23 mouse cellular contexts compared by ENCODE assay signal in genomic region chr4:55768325-55768724, GRCm38 (mm10).
DNase-seq lines count a peak whose midpoint lies in the region; ATAC-seq and TF ChIP-seq lines count a peak whose summit lies in the region.
"Had no signal": no experiment of that assay in that cellular context is flagged by ENCODE, and none has a peak within 500 bp of the region (broad histone marks: within the 10 kb centered on the region; RNA-seq: fewer than 3 reads in every experiment).

No protein-coding gene starts in this region.

- TF ChIP-seq EP300 in liver, embryonic 14.5 days (IDR thresholded peaks at IDR 0.05; ENCODE audit: low read depth): no peak

- no peaks in the 10 kb centered on the region for H3K36me3 ChIP-seq in kidney, adult 2 months (ENCODE audit: control insufficient read depth, insufficient read depth, low read length)
- H3K36me3 ChIP-seq in intestine, embryonic 16.5 days (ENCODE audit: control insufficient read depth, insufficient read depth, low read length): no peaks in the 10 kb centered on the region
- H3K36me3 ChIP-seq in liver, embryonic 14.5 days (replicated peaks; ENCODE audit: control insufficient read depth, insufficient read depth, low read depth): no peaks in the 10 kb centered on the region
- no peaks in the 10 kb centered on the region for H3K36me3 ChIP-seq in forebrain, embryonic 13.5 days (ENCODE audit: poor library complexity, severe bottlenecking)
- H3K36me3 ChIP-seq: embryonic facial prominence, embryonic 15.5 days; forebrain, embryonic 10.5 days; G1E; heart, embryonic 12.5 days; hindbrain, embryonic 10.5 days had no signal

- H3K27ac ChIP-seq in kidney, adult 2 months (ENCODE audit: insufficient read depth, low read depth, low read length): no peak overlapping the region
- H3K27ac ChIP-seq in intestine, embryonic 16.5 days (ENCODE audit: low read length): no peak overlapping the region
- H3K27ac ChIP-seq in liver, embryonic 14.5 days: no peak overlapping the region
- H3K27ac ChIP-seq in forebrain, embryonic 13.5 days: no peak overlapping the region
- H3K27ac ChIP-seq: embryonic facial prominence, embryonic 15.5 days; forebrain, embryonic 10.5 days; hindbrain, embryonic 10.5 days; hindbrain, embryonic 14.5 days had no signal

- H3K4me2 ChIP-seq in intestine, embryonic 16.5 days (ENCODE audit: low read depth, low read length): no peak overlapping the region
- no peak overlapping the region for H3K4me2 ChIP-seq in liver, embryonic 14.5 days (ENCODE audit: low read depth)
- no peak overlapping the region for H3K4me2 ChIP-seq in forebrain, embryonic 13.5 days
- H3K4me2 ChIP-seq: embryonic facial prominence, embryonic 15.5 days; heart, embryonic 12.5 days; hindbrain, embryonic 14.5 days had no signal

- no peaks in the 10 kb centered on the region for H3K9me3 ChIP-seq in intestine, embryonic 16.5 days (ENCODE audit: control insufficient read depth, low read length)
- no peaks in the 10 kb centered on the region for H3K9me3 ChIP-seq in liver, embryonic 14.5 days (ENCODE audit: control insufficient read depth, low read length)
- no peaks in the 10 kb centered on the region for H3K9me3 ChIP-seq in forebrain, embryonic 13.5 days (replicated peaks)
- H3K9me3 ChIP-seq: embryonic facial prominence, embryonic 15.5 days; forebrain, embryonic 10.5 days; heart, embryonic 12.5 days; hindbrain, embryonic 10.5 days had no signal

- DNase-seq in kidney, adult 2 months: peak; percentile 3
- DNase-seq in kidney, postnatal 10 days: no peak
- DNase-seq in liver, embryonic 14.5 days (ENCODE audit: low read depth in 3 of 3, low spot score in 3 of 3): peak; percentile 1 to 4 (median 3)
- no peak for DNase-seq in urinary bladder, adult 2 months (ENCODE audit: low spot score)
- DNase-seq: adrenal gland, postnatal 10 days; B cell, adult 2 months; cerebellum, adult 11 months; cerebellum, adult 8-10 months; cerebellum, postnatal 14 days; embryo, embryonic 11 days; forebrain, postnatal 0 days; gastrocnemius, postnatal 14 days had no signal

- TF ChIP-seq POLR2A in kidney, adult 2 months (IDR thresholded peaks at IDR 0.05; ENCODE audit: low read depth, low read length): no peak

- no peak for TF ChIP-seq CTCF in kidney, adult 2 months (conservative IDR thresholded peaks at IDR 0.05; ENCODE audit: insufficient read depth, insufficient read length, low read depth, low read length)
- no peak for TF ChIP-seq CTCF in liver, embryonic 14.5 days (IDR thresholded peaks at IDR 0.05; ENCODE audit: low read depth)

- H3K27me3 ChIP-seq in kidney, adult 2 months (replicated peaks; ENCODE audit: control insufficient read depth, insufficient read depth, low read length): no peaks in the 10 kb centered on the region
- no peaks in the 10 kb centered on the region for H3K27me3 ChIP-seq in intestine, embryonic 16.5 days (replicated peaks; ENCODE audit: control insufficient read depth, insufficient read depth, low read length)
- H3K27me3 ChIP-seq in liver, embryonic 14.5 days (ENCODE audit: control insufficient read depth, insufficient read depth, low read length): no peaks in the 10 kb centered on the region
- no peaks in the 10 kb centered on the region for H3K27me3 ChIP-seq in forebrain, embryonic 13.5 days
- H3K27me3 ChIP-seq: embryonic facial prominence, embryonic 15.5 days; heart, embryonic 12.5 days had no signal

- ATAC-seq in intestine, embryonic 16.5 days: peak; percentile 71
- peak; percentile 39; the same call in 1 of the 2 replicates for ATAC-seq in liver, embryonic 14.5 days (ENCODE audit: insufficient read depth)
- no peak for ATAC-seq in forebrain, embryonic 13.5 days
- ATAC-seq in granulocyte monocyte progenitor cell, adult 5-6 weeks (replicated peaks; ENCODE audit: poor library complexity, severe bottlenecking): no peak
- ATAC-seq: CD4-positive, CD25-positive, alpha-beta regulatory T cell, adult 4 months; forebrain, postnatal 0 days had no signal

- no peaks in the 10 kb centered on the region for H3K4me1 ChIP-seq in kidney, adult 2 months (ENCODE audit: control insufficient read depth, insufficient read depth, low read length)
- no peaks in the 10 kb centered on the region for H3K4me1 ChIP-seq in intestine, embryonic 16.5 days (ENCODE audit: control insufficient read depth, insufficient read depth, low read length)
- no peaks in the 10 kb centered on the region for H3K4me1 ChIP-seq in liver, embryonic 14.5 days (replicated peaks; ENCODE audit: control insufficient read depth in 2 of 2, insufficient read depth in 2 of 2, low read length in 1 of 2)
- no peaks in the 10 kb centered on the region for H3K4me1 ChIP-seq in forebrain, embryonic 13.5 days
- H3K4me1 ChIP-seq: embryonic facial prominence, embryonic 15.5 days; forebrain, embryonic 10.5 days; heart, embryonic 12.5 days; hindbrain, embryonic 10.5 days had no signal

- no peak overlapping the region for H3K4me3 ChIP-seq in kidney, adult 2 months (ENCODE audit: insufficient read depth, low read depth, low read length)
- no peak overlapping the region for H3K4me3 ChIP-seq in intestine, embryonic 16.5 days (ENCODE audit: low read length)
- no peak overlapping the region for H3K4me3 ChIP-seq in liver, embryonic 14.5 days (ENCODE audit: insufficient read depth in 1 of 2, low read depth in 2 of 2, low read length in 2 of 2)
- H3K4me3 ChIP-seq in forebrain, embryonic 13.5 days: no peak overlapping the region
- H3K4me3 ChIP-seq: embryonic facial prominence, embryonic 15.5 days; erythroblast, embryonic 14.5 days; forebrain, embryonic 10.5 days; heart, embryonic 12.5 days; hindbrain, embryonic 10.5 days had no signal

- WGBS in kidney, adult 2 months: 78% methylated on average over 6 of the region's 6 CpGs
- 86% methylated on average over 6 of the region's 6 CpGs for WGBS in intestine, embryonic 16.5 days
- WGBS in liver, embryonic 14.5 days (ENCODE audit: insufficient replicate concordance): 66% methylated on average over 6 of the region's 6 CpGs
- WGBS in forebrain, embryonic 13.5 days: 95% methylated on average over 6 of the region's 6 CpGs

- H3K9ac ChIP-seq in intestine, embryonic 16.5 days (ENCODE audit: low read depth, low read length): no peak overlapping the region
- no peak overlapping the region for H3K9ac ChIP-seq in liver, embryonic 14.5 days (replicated peaks)
- no peak overlapping the region for H3K9ac ChIP-seq in forebrain, embryonic 13.5 days
- H3K9ac ChIP-seq: embryonic facial prominence, embryonic 15.5 days; forebrain, postnatal 0 days; heart, embryonic 12.5 days; hindbrain, embryonic 14.5 days had no signal

Comparison
In these comparisons a context has a peak if more than half of its experiments do, and no peak if none do; other contexts are left out.
1. DNase-seq: peak in kidney, adult 2 months (single experiment) and liver, embryonic 14.5 days (3 of 3); none in kidney, postnatal 10 days (single experiment) and urinary bladder, adult 2 months (single experiment).
2. ATAC-seq: peak in intestine, embryonic 16.5 days (single experiment) and liver, embryonic 14.5 days (single experiment); none in forebrain, embryonic 13.5 days (single experiment) and granulocyte monocyte progenitor cell, adult 5-6 weeks (single experiment).